Mouse (Mus musculus): ENCODE measurements at regions not wholly inside any gene's neighbourhood (a gene's known extent, or its start where the extent isn't known, plus 50 kb on each side); places are given as distances from the start of the nearest gene placed in this dataset.

DNA sequence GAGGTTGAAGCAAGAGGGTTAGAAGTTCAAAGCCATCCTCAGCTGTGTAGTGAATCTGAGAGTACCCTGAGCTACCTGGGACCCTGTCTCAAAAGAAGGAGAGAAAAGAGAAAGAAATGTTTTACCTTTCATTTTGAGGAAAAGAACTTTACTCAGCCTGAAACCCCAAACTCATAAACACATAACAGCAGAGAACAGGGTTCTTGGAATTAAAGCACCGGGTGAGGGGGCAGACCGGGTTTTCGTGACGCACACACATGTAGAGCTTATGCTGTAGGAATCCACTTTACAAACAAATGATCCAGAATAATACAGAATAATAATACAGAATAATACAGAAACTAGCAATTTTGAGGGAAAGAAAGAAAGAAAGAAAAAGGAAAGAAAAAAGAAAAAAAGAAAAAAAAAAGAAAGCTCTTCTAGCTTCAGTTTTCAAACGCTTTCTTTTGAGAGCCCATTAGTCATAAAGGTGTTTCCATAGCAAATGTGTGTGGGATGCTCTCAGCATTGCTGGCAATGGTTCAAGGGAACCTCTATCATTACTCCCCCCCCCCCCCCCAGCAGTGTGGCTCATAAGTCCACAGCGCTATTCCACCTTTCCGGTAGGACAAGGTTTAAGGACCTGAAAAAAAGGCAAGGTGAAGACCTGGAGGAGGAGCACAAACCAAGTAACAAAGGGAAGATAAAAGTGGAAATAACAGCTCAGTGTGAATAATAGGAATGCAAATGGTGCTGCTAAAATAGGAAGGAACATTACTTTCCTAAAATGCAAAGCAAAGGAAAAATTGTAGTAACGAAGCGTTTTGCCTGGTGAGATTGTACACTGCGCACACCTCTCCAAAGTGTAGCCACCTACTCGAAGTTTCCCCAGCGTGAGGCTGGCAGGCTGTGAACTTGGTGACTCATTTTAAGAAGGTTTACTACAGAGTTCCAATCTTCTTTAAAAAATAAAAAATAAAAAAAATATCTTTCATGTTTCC is 110.3 kb downstream of the Btg1 start:
- WGBS, result 89% methylated on average over 12 of the region's 12 CpGs
- no peak for ATAC-seq (ENCODE audit: insufficient number of reproducible peaks, insufficient read depth, low FRiP score, low TSS enrichment)
- Histone ChIP-seq H3K4me2 (replicated peaks) (no peak overlapping the region), H3K4me1 (peaks cover 11% of the 10 kb centered on the region; the same call in 1 of the 2 replicates), H3K9ac (no peak overlapping the region), H3K27me3 (no peaks in the 10 kb centered on the region), H3K4me3 (no peak overlapping the region), H3K36me3 (no peaks in the 10 kb centered on the region), H3K9me3 (no peaks in the 10 kb centered on the region), H3K27ac (no peak overlapping the region)

DNA sequence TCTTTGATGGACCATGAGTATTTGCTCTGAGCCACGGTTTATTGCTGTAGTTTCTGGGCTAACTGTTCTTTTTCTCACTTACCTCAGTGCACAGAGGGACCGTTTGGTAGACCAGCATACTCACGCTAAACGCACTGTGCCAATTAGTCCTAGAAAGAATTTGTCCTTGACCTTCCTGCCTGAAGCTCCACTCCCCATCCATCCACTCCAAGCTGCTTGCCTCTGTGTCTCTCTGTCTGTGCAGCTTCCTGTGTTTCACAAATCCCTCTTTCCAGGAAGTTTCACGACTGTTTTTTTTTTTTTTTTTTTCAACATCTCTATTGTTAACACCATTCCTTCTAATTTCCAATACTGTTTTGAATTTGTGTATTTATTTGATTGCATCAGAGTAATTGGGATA is 116.8 kb downstream of the Btg1 start:
- ATAC-seq (ENCODE audit: insufficient number of reproducible peaks, insufficient read depth, low FRiP score, low TSS enrichment), result no peak

DNA sequence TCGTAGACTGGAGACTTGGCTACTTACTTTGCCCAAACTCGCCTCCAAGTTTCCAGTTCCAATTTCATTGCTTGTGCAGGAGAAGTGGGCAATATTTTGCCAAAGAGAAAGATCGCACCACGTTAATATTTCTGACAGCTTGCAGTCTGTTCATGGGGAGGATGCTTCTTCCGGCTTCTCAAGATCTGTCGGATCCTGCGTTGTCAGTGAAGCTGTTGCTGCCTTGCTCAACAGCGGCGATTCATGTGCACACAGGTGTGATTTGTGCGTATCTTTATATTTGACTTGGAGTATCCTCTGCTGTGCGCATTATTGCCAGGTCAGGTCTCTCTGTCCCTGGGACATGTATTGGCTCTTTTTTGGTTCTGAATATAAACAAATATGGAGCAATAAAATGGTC is 118.3 kb downstream of the Btg1 start:
- Histone ChIP-seq H3K4me2 (replicated peaks) (no peak overlapping the region), H3K9ac (no peak overlapping the region), H3K36me3 (no peaks in the 10 kb centered on the region), H3K27ac (no peak overlapping the region), H3K9me3 (no peaks in the 10 kb centered on the region), H3K27me3 (no peaks in the 10 kb centered on the region), H3K4me1 (no peaks in the 10 kb centered on the region), H3K4me3 (no peak overlapping the region)
- ATAC-seq (ENCODE audit: insufficient number of reproducible peaks, insufficient read depth, low FRiP score, low TSS enrichment), result no peak
- WGBS, result 93% methylated on average over 11 of the region's 11 CpGs

More for the DNA sequence above, 116.8 kb downstream of the Btg1 start:
- H3K9ac ChIP-seq, result no peak overlapping the region
- H3K4me1 ChIP-seq, result no peaks in the 10 kb centered on the region
- no peak overlapping the region for H3K27ac ChIP-seq
- H3K9me3 ChIP-seq, result no peaks in the 10 kb centered on the region
- H3K4me3 ChIP-seq, result no peak overlapping the region
- H3K4me2 ChIP-seq (replicated peaks), result no peak overlapping the region
- H3K27me3 ChIP-seq, result no peaks in the 10 kb centered on the region
- no peaks in the 10 kb centered on the region for H3K36me3 ChIP-seq
- WGBS, result 61% methylated on average over 5 of the region's 5 CpGs

DNA sequence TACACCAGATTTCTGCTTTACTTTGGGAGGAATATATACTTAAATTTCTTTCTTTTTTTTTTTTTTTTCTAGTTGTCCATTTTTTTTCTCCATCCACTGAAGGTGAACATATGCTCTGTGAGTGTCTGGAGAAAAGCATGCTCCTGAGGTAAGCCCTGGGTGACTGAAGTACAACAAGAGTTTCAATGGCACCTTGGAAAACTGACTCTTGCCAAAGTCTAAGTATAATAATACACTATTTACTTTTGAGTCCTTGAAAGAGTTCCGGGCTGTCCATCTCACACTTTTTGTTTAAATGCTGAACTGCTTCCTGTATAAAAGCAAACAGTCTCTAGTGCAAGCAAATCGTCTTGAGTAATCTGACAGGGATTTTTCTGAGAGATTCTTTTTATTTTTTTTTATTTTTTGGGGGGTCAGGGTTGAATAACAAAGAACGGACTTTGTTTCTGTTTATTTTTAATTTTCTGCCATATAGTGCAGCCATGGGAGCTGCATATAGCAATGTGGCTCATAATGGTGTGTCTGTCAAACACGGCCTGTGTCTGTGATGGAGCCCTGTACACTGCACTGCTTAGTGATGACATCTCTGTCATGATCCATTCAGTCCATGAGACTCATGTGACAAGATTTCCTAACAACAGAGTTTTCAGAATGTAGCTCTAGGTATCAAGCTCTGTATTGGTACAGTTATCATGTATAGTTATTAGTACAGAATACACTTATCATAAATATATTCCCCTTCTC is 119.3 kb downstream of the Btg1 start:
- H3K36me3 ChIP-seq, result no peaks in the 10 kb centered on the region
- H3K4me3 ChIP-seq, result no peak overlapping the region
- no peaks in the 10 kb centered on the region for H3K9me3 ChIP-seq
- H3K4me2 ChIP-seq (replicated peaks), result no peak overlapping the region
- no peak overlapping the region for H3K9ac ChIP-seq
- WGBS, result 66% methylated on average over 4 of the region's 4 CpGs
- no peak for ATAC-seq (ENCODE audit: insufficient number of reproducible peaks, insufficient read depth, low FRiP score, low TSS enrichment)
- no peak overlapping the region for H3K27ac ChIP-seq
- no peaks in the 10 kb centered on the region for H3K27me3 ChIP-seq
- no peaks in the 10 kb centered on the region for H3K4me1 ChIP-seq

DNA sequence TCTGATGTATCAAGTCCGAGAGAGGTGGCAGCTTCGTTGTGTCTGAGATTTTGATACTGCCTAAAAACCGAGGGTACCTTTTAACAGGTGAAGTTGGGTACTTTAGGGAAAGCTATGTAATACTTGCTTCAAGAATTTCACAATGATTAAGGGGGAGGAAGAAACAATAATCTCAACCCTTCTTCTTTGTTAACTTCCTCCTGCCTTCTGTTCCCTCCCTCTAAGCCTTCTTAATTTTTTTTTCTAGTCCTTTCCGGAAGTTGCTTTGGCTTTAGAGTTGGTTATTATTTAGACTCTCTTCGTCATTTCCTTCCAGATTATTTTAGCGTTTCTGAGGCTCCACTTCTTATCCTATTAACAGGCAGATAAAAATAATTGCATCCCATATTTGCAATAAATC is 121.2 kb downstream of the Btg1 start:
- no peak overlapping the region for H3K9ac ChIP-seq
- H3K27ac ChIP-seq, result no peak overlapping the region
- no peaks in the 10 kb centered on the region for H3K9me3 ChIP-seq
- H3K36me3 ChIP-seq, result no peaks in the 10 kb centered on the region
- ATAC-seq (ENCODE audit: insufficient number of reproducible peaks, insufficient read depth, low FRiP score, low TSS enrichment), result no peak
- WGBS, result 90% methylated on average over 6 of the region's 6 CpGs
- H3K27me3 ChIP-seq, result no peaks in the 10 kb centered on the region
- H3K4me3 ChIP-seq, result no peak overlapping the region
- no peaks in the 10 kb centered on the region for H3K4me1 ChIP-seq
- no peak overlapping the region for H3K4me2 ChIP-seq (replicated peaks)

DNA sequence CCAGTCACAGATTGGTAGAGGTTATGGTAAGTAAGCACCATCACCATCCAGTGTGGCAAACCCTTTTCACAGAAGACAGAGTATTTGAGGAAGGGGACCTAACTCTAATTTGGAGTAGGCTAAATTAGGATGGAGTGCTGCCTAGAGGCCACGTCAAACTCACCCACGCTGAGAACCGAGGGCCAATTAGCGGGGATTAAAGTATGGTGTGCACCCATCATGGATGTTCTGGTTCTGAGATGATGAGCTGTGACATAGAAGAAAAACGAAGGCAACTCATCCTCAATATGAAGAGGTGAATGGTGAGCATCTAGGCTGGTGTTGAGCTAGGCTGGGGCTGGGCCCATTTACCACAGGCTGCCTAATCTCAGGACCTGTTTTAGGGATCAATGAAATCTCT is 121.8 kb downstream of the Btg1 start:
- Histone ChIP-seq H3K36me3 (no peaks in the 10 kb centered on the region), H3K9me3 (no peaks in the 10 kb centered on the region), H3K4me1 (no peaks in the 10 kb centered on the region), H3K27me3 (no peaks in the 10 kb centered on the region), H3K4me3 (no peak overlapping the region), H3K9ac (no peak overlapping the region), H3K27ac (no peak overlapping the region), H3K4me2 (replicated peaks) (no peak overlapping the region)
- no peak for ATAC-seq (ENCODE audit: insufficient number of reproducible peaks, insufficient read depth, low FRiP score, low TSS enrichment)
- 88% methylated on average over 5 of the region's 5 CpGs for WGBS

DNA sequence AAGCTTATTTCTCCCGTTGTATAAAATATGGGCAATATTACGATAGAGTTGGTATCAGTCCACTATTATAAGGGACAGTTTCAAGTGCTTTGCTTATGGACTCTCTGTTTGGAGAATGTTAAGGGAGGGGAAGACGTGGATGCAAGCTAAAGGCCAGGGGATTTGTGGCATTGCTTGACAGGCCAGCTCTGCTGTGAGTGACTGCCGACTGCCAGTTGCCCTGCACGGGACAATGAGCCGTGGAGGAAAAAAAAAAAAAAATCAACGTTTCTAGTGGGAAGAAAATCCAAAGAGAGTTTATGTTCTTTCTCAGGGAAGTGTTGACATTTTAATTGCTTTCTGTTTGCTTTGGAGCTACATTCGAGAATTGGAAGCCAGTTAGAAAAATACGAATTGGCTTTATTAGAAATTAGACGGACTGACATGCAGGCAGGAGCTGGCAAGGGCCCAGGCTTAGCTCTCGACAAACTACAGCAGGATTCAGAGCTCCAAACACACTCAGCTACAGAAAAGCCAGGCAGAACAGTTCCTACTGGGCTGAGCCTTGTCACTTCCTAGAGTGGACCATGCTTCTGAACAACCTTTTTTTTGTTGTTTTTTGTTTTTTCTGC is 127.5 kb downstream of the Btg1 start:
- WGBS, result 55% methylated on average over 11 of the region's 11 CpGs
- ATAC-seq (ENCODE audit: insufficient number of reproducible peaks, insufficient read depth, low FRiP score, low TSS enrichment), result no peak
- no peaks in the 10 kb centered on the region for H3K27me3 ChIP-seq
- no peak overlapping the region for H3K27ac ChIP-seq
- no peak overlapping the region for H3K4me3 ChIP-seq
- no peak overlapping the region for H3K9ac ChIP-seq
- H3K4me1 ChIP-seq, result no peaks in the 10 kb centered on the region
- H3K4me2 ChIP-seq (replicated peaks), result no peak overlapping the region
- H3K9me3 ChIP-seq, result no peaks in the 10 kb centered on the region
- no peaks in the 10 kb centered on the region for H3K36me3 ChIP-seq

DNA sequence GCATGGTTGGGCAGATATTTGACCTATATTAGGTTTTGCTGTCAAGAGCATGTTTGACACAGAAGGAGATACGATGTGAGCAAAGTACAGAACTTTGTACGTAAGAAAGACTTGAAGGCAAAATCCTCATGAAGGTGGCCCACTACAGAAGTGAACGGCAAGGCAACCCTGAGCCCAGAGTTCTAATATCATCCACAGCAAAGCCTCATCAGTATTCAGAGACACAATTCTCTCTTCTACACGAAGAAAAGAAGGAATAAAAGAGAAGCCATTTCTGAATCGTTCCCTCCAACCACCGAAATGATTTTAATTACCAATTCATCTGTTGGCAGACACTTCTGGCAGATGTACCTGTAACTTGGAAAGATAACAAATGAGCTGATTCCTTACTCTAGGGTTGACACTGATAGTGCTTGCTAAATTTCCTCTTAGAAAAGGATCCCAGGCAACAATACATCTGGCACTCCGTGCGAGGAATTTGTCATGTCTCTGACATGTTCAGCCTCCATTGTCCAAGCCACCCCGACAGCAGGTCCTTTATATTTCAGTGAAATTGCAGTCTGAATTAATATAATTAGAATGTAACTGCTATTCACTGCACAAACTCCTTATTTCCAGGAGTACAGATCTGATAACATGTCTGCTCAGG is 130.3 kb downstream of the Btg1 start:
- ATAC-seq (ENCODE audit: insufficient number of reproducible peaks, insufficient read depth, low FRiP score, low TSS enrichment), result no peak
- no peaks in the 10 kb centered on the region for H3K36me3 ChIP-seq
- 89% methylated on average over 9 of the region's 9 CpGs for WGBS

DNA sequence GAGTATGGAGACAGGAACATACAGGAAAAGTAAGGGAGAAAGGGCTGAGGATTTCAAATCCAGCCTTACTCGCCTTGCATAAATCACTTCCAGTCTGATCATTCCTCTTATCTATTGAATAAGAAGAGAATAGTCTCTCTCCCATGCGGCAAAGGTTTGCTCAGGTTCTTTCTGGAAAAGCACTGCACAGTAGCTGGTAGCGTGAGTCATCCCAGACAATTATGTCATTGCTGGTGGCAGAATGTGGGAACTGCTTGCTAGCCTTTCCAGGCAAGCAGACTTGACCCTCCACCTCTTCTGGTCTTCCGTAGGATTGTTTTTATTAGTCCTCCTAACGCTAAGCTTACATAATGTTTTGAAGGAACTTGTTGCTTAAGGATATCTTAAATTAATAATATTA is 134.1 kb downstream of the Btg1 start:
- Histone ChIP-seq H3K9me3 (no peaks in the 10 kb centered on the region), H3K4me3 (no peak overlapping the region), H3K27ac (no peak overlapping the region), H3K4me1 (peaks cover 13% of the 10 kb centered on the region), H3K4me2 (replicated peaks) (no peak overlapping the region), H3K36me3 (no peaks in the 10 kb centered on the region), H3K9ac (no peak overlapping the region), H3K27me3 (no peaks in the 10 kb centered on the region)
- WGBS, result 48% methylated on average over 5 of the region's 5 CpGs
- no peak for ATAC-seq (ENCODE audit: insufficient number of reproducible peaks, insufficient read depth, low FRiP score, low TSS enrichment)

More for the DNA sequence above, 130.3 kb downstream of the Btg1 start:
- peaks cover 6% of the 10 kb centered on the region for H3K4me1 ChIP-seq
- H3K27me3 ChIP-seq, result no peaks in the 10 kb centered on the region
- H3K27ac ChIP-seq, result no peak overlapping the region
- no peaks in the 10 kb centered on the region for H3K9me3 ChIP-seq
- H3K4me3 ChIP-seq, result no peak overlapping the region
- no peak overlapping the region for H3K9ac ChIP-seq
- no peak overlapping the region for H3K4me2 ChIP-seq (replicated peaks)

DNA sequence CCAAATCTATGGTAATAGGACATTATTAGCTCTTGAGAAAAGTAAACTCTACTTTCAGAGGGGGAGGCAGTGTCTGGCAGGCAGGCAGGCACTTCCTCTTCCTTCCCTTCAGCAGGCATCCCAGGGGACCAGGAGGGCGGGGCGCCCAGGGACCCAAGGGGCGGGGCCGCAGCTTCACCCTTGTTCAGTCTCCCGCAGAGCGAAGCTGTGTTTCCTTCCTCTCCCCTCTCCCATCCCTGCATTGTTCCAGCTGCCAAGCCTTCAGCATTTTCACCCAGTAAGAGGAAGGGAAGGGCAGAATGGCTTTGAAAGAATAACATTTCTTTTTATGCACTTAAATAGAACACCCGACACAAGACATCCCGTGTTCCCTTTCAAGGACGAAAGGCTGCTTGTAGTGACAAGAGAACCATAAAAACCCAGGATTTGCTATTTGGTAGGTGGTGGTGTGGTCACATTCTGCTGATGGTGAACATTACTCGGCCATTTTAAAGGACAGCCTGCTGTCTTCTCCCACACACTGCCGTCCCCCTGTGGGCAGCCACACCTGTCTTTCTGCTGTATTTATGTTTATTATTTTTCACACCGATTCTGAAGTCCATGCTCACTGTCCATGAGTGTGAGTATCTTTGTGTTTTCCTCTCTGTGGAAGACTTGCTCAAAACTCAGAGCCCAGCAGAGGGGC is 134.9 kb downstream of the Btg1 start:
- peaks cover 18% of the 10 kb centered on the region for H3K4me1 ChIP-seq
- peak; percentile 74; the same call in 1 of the 2 replicates for ATAC-seq (ENCODE audit: insufficient number of reproducible peaks, insufficient read depth, low FRiP score, low TSS enrichment)
- 19% methylated on average over 12 of the region's 12 CpGs for WGBS
- H3K36me3 ChIP-seq, result no peaks in the 10 kb centered on the region
- no peak overlapping the region for H3K9ac ChIP-seq
- H3K9me3 ChIP-seq, result no peaks in the 10 kb centered on the region
- peak overlapping the region; percentile 47; the same call in 1 of the 2 replicates for H3K27ac ChIP-seq
- no peak overlapping the region for H3K4me3 ChIP-seq
- H3K4me2 ChIP-seq (replicated peaks), result peak overlapping the region; percentile 37
- no peaks in the 10 kb centered on the region for H3K27me3 ChIP-seq

DNA sequence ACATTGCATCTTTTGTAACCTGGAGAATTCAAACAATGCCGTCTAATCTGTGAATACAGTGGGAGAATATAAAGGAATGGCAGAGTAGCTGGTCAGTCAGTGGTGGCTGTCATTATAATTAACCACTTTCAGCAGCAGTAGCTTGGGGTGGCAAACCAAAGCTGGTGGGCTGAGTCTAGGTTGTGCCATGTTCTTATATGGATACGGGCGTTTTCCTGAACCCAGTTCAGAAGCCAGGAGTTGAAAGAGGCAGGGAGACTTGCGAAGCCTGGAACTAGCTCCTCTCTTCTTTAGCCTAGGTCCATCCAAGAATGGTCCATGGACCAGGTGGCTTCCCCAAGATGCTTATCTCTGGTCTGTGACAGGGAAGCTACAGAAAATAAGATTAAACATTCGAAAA is 135.7 kb downstream of the Btg1 start:
- no peaks in the 10 kb centered on the region for H3K9me3 ChIP-seq
- H3K9ac ChIP-seq, result no peak overlapping the region
- no peak for ATAC-seq (ENCODE audit: insufficient number of reproducible peaks, insufficient read depth, low FRiP score, low TSS enrichment)
- H3K27me3 ChIP-seq, result no peaks in the 10 kb centered on the region
- H3K4me2 ChIP-seq (replicated peaks), result no peak overlapping the region
- no peaks in the 10 kb centered on the region for H3K36me3 ChIP-seq
- H3K4me1 ChIP-seq, result peaks cover 18% of the 10 kb centered on the region
- 88% methylated on average over 5 of the region's 5 CpGs for WGBS
- no peak overlapping the region for H3K27ac ChIP-seq
- no peak overlapping the region for H3K4me3 ChIP-seq

Data from embryonic facial prominence, embryonic 12.5 days (tissue).